Mouse (Mus musculus) left cerebral cortex, adult 8-10 months (tissue): ENCODE measurements around the gene Pth. TPM values are rescaled to one million over a fixed set of nuclear protein-coding genes. Genes with fewer than 3 reads are reported as not detected.

Source experiments
- DNase-seq, 2 experiments: peaks; one replicate each; pipeline ENCODE4 v3.0.0; 2022; ENCODE audit warnings: low spot score in 2 of 2
- total RNA-seq, 4 experiments: library from RNA; stranded (reverse); gene quantifications; 2 replicates each; pipeline ENCODE4 v1.2.4; 2022

The Pth gene
- total RNA-seq, result not detected

- no peak for DNase-seq
These were observed at the start of gene Pth for GRCm38 (mm10) chr7:113388470-113388869. Gene Pth, minus strand, starts transcription at chr7:113388570.

DNA sequence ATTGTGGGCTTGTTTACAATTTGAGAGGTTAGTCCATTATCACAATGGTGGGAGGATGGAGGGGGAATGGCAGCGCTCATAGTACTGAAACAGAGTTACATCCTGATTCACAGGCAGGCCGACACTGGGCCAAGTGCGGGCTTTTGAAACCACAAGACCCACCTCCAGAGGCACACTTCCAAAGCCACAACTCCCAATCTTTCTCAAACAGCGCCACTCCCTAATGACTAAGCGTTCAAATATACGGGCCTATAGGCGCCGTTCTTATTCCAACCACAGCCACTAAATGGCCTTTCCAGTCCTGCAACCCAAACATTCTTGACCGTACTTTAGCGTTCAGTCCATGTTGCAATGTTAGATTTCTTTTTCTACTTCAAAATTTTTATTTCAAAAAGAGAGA is 47.9 kb upstream of the Pth start:
- no peak for DNase-seq

DNA sequence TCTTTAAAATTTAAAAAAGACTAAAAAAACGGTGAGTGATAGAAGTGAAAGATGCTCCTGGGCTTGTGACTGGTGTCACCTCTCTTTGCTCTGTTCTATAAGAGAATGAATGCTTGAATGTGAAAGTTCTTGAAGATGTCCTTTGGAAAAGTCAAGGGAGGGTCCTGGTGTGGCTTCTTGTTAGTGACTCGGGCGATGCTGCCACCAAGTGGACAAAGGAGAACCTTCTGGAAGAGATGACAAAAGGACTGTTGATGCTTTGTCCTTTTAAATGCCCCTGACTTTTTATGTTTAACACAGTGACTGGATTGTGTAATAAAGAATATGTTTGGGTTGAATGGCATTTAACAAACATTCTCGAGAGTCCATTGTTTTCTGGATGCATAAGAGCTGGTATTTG is 45.9 kb upstream of the Pth start:
- peak in 1 of 2 experiments; percentile 11 for DNase-seq

DNA sequence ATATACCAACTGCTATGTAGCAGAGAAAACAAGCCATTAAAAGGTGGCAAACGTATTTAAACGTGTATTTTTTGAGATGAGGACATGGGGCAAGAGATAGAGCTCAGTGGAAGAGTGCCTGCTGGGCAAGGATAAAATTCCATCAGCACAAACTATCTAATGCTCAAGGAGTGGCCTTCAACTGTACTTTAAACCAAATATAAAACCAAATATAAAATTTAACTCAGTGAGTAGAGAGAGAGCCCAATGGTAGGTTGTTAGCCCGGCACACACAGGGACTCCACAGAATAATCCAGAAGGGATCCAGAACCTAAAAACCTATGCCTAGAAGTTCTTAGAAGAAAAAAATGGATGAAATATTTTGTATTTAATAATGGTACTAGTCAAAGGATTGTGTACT is 45.1 kb upstream of the Pth start:
- no peak for DNase-seq

- no peak for DNase-seq
These were observed 44.5 kb upstream of the Pth start for GRCm38 (mm10) chr7:113432891-113433290.

DNA sequence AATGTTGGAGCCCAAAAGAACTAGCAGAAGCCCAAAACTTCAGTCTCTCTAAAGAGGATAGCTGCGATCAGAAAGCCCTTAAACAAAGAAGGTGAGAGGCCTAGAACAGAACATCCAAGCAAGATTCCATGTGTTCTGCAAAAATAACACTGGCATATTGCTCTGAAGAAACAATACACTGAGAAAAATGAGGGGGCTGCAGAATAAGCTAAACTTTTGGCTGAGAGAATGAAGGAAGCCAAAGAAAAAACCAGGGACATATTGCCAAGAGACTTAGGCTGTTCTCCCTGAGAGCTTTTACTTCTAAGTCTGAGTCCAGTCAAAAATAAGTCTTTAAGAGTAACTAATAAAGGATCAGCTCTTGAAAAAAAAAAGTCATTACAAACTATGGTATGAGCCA is 32.4 kb upstream of the Pth start:
- no peak for DNase-seq

DNA sequence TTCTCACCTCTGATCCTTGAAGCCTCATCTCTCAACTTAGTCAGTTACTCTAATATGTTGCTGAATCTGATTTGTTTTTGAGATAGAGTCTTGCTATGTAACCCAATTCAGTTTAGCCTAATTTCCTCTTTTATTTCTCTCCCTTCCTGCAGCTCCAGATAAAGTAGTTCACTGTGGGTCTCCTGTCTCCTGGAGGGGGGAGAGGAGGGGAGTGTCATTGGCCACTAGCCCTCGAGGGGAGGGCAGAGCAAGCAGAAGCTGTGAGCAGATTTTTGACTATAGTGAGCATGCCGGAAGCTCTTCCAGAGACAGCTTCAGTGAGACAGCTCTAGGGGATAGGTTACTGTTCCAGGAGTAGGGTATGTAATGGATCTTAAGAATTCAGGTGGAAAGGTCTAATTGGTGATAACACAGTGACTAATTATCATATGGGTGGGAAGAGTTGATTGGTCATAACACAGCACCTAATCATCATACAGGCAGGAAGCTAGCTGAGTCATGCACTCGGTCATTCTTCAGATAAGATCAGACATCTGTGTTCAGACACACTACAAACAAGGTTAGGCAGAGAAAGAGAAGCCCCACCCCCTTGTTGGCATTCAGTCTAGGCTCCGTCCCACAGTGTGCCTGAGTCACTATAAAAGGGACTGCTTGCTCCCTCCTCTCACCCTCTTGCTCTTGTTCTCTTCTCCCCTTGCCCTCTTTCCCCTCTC is 30.9 kb upstream of the Pth start:
- no peak for DNase-seq

DNA sequence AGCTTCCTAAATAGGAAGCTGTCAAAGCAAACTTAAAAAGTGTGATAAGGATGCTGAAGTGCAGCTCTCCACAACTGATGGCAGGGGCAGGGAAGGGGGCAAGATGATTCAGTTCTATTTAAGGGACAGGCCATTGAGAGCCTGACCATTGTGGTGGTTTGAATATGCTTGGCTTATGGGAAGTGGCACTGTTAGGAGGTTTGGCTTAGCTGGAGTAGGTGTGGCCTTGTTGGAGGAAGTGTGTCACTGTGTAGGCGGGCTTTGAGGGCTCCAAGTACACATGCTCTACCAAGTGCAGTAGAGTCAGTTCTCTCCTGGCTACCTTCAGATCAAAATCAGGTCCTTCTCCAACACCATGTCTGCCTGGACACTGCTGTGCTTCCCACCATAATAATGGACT is 28.2 kb upstream of the Pth start:
- DNase-seq, result no peak

DNA sequence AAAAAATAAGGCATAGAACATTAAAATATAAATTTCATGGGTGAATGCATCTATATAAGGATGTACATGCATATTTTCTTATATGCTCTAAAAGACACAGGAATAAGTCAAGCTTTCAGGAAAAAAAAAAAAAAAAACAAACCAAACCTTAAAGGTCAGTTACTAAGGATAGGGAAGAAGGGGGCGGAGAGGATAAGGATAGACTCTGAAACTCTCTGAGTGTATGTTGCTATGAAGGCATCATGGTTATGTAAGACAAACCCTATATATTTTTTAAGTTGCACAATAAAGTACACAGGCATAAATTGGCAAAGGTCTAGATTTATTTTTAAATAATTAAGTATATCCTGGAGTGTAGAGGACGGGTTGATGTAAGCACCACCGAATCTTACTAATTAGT is 26.9 kb upstream of the Pth start:
- no peak for DNase-seq

- DNase-seq, result no peak
These were observed 20.3 kb upstream of the Pth start for GRCm38 (mm10) chr7:113408712-113409111.

DNA sequence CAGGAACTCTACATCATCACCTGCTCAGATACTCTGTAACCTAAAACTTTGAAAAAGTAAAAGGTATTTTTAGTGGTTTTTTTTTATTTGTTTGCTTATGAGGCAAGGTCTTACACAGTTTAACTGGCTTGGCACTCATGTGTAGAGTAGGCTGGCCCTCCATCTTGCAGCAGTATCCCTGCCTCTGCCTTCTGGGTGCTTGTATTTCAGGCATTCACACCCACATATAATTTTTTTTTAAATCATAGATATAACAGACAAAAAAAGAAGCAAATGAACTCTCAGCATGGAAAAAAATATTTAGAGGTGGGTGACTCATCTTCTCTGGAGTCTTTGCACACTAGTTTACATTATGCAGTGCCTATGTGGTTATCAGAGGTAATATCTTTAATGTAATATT is 9.7 kb upstream of the Pth start:
- peak in 1 of 2 experiments; percentile 61 for DNase-seq

- DNase-seq, result no peak
These were observed 8.3 kb upstream of the Pth start for GRCm38 (mm10) chr7:113396661-113397060.

DNA sequence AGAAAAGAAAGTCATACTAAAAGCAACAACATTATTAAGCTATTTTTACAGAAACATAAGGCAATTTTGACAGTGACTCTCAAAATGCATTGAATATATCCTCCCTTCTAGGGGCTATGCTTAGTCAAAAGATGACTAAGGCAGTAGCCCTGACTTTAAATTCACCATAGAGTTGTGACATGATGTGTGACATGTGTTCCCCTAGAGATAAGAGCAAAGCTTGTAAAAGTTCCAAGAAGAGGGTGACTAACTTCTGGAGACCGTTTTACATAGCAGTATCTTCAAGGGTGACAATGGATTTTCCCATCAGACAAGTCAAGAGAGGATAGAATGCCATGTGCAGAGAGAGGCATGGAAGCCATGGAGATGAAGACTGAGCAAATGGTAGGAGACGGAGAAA is 3.2 kb upstream of the Pth start:
- no peak for DNase-seq

DNA sequence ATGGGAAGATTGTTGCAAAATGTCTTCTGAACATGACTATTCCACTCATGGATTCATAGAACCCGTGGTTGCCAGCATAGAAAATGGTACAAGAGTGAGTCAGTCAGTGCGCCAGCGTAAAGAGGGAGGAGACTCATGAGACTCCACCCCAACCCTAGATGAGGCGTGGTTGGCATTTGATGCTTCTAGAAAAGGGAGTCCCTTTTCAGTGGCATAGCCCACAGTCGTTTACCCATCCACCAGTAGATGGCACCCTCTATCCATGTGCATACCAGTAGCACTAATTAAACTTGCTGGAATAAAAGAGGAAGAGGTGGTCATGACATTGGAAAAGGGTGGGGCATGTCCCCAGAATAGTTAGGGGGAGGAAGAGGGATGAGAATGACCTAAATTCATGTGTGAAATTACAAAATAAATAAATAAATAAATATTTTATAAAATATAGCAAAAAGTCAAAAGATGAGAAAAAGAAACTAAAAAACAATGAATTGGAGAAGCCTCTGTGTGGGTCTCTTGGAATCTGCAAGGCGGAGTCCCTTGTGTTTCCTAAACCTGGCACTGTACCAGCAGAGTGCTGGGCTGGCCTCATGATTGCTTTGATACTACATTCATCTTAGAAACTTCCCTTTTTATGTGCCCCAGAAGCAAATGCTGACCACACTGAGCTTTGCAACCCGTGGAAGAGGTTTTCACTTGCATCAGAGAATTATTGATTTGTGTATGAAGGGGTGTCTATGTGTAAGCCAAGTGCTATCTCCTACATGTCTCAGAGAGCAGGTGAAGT is 10.3 kb downstream of the Pth start:
- peak; percentile 6 to 68 for DNase-seq

DNA sequence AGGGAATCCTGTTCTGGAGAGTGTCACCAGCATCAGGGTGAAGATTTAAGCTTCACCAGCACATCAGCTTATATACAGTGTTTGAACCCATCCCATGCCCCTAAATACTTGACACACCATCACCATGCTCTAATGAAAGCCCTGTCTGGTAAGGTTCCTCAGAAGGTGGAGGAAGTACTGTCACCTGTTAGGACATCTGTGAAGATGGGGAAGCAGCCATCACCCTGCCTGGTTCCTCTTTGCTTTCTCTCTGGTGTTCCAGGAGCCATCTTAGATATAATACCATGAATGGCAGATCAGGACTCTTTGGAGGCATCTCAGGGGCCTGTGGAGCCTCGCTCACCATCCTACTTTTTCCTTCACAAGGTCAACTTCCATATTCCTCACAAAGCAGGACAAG is 15.7 kb downstream of the Pth start:
- DNase-seq, result no peak

GRCm38 (mm10) chr7:113369620-113370340 is 18.6 kb downstream of the Pth start:
- peak; percentile 51 to 67 for DNase-seq

DNA sequence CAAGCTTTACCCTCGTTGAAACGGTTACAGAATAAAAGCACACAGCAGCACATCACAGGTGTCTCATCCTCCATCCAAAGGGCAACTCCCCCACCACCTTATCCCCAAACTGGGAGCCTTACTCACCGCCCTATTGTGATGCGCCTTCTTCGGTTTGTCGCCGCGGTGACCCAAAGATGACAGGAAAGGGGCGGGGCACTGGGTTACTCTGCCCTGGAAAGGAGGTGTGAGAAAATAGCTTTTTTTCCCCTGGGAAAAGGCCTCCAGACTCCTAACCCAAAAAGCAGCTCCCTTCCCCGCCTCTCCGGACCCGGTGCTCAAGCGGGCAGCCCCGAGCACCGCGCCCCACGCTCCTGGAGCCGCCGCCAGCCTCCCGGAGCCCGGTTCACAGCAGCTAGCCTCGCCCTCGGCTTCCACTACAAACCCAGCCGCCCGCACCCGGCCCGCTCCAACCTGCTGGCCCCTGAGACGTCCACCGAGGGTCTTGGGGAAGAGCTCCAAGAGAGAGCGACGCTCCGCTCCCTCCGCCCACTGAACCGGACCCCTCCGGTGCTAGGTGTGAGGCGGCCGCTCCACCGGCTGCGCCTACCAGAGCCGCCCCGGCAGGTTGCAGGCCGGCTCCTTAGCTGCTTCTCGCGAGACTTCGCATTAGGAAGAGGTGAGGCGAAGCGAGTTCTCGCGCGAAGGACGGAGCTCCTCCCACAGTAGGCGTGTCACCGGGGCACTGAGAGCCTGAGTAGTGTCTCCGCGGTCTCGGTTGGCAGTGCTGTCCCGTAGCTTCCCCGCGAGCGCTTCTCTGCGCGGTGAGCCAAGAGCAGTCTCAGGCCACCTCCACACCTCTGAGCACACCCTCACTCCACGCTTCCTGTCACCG is 19.4 kb downstream of the Pth start, which contains the start of gene Btbd10:
Gene Btbd10, minus strand, starts transcription at position 647 of the 874 bp plus-strand sequence.
- DNase-seq, result peak; percentile 92 to 96

GRCm38 (mm10) chr7:113367440-113367839 is 20.9 kb downstream of the Pth start:
- no peak for DNase-seq

DNA sequence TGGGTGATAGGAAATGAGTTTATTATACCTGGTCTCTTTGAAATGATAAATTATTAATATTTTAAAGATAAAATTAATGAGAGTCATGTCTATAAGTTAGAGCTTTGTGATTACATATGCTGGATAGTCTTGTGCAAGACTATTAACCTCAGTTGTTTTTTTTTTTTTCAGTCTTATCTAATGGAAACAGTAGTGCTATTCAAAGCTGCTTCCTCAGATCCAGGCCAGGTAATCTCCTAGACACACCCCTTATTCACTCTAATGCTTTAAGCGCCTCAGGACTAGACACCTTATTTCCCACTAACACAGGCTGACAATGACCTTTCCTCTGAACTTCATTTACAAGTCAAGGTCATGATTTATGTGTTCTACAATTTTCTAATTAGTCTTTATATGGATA is 39.3 kb downstream of the Pth start:
- no peak for DNase-seq

GRCm38 (mm10) chr7:113347694-113348093 is 40.7 kb downstream of the Pth start:
- DNase-seq, result no peak

DNA sequence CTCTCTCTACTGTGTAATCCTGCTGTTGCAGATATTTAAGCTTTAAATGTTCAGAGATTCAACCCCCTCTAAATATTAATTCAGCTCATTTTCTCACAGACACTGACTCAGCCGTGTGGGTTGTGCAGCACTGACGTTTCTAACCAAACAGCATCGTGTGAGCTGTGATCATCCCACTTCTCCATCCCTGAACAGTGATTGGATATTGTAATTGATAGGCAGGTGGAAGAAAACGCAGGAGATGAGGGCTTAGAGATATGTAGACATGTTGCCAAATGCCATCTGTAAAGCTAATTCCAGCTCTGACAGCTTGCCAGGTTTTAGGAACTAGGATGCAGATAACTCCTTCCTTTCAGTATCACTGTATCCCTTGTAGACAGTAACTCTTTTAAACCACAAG is 41.1 kb downstream of the Pth start:
- peak; percentile 30 to 88 for DNase-seq
